Mouse (Mus musculus) bone marrow, adult 2 months (tissue): Measurements from ENCODE around the gene Trir. TPM values are rescaled to one million over a fixed set of nuclear protein-coding genes. Genes with fewer than 3 reads are reported as not detected.

Source experiments
- H3K27ac ChIP-seq: fragments of 200-500 bp; 2 replicates; pipeline ENCODE4 v1.5.1; 2012; ENCODE audit warnings: low read depth, mild to moderate bottlenecking, control low read depth, inconsistent platforms, low read length; ENCODE audit not compliant: control insufficient read depth, poor library complexity, insufficient read depth
- H3K4me1 ChIP-seq: fragments of 200-500 bp; 2 replicates; pipeline ENCODE4 v1.6.1; 2011; ENCODE audit warnings: low read length; ENCODE audit not compliant: control insufficient read depth, insufficient read depth
- H3K4me3 ChIP-seq: fragments of 200-500 bp; replicated peaks from 2 replicates; pipeline ENCODE3; 2011; ENCODE audit warnings: mild to moderate bottlenecking, low read depth, low read length, control low read depth; ENCODE audit not compliant: control insufficient read depth
- CTCF ChIP-seq: fragments of 200-500 bp; IDR thresholded peaks from 2 replicates; pipeline ENCODE4 v1.5.1; 2011; ENCODE audit warnings: low read length, control low read depth; ENCODE audit not compliant: control insufficient read depth, insufficient read depth
- POLR2A ChIP-seq: fragments of 200-500 bp; IDR thresholded peaks from 2 replicates; pipeline ENCODE4 v1.6.1; 2011; ENCODE audit warnings: low read depth, mild to moderate bottlenecking, control low read depth, low read length, borderline replicate concordance; ENCODE audit not compliant: control insufficient read depth
- WGBS: fragments of 180-500 bp; shearing (Covaris S2); methylation state at CpG from one replicate; pipeline ENCODE4 v1.1.7; 2018; 5-methylcytosine and 5-hydroxymethylcytosine counted together
- polyA plus RNA-seq: library from polyadenylated mRNA; stranded (reverse); fragments of >200 nt; gene quantifications from 2 replicates; pipeline ENCODE4 v1.2.4, GENCODE M21; 2011; ENCODE audit warnings: low replicate concordance; ENCODE audit not compliant: missing spikeins, insufficient read depth, insufficient read length

Gene Trir
- polyA plus RNA-seq, 1 experiment, result 300 TPM

- H3K27ac ChIP-seq, result no peak overlapping the region
These were observed 49.4 kb downstream of the Trir start for GRCm38 (mm10) chr8:85076001-85076400.

GRCm38 (mm10) chr8:85076993-85077392 lies 50.4 kb downstream of the Trir start:
- TF ChIP-seq POLR2A (no peak), CTCF (peak; percentile 99)
- Histone ChIP-seq H3K4me3 (no peak overlapping the region), H3K27ac (no peak overlapping the region), H3K4me1 (no peaks in the 10 kb centered on the region; the same call in 1 of the 2 replicates)
- WGBS, result 0% methylated on average over 2 of the region's 2 CpGs

More at GRCm38 (mm10) chr8:85076001-85076400, 49.4 kb downstream of the Trir start:
- WGBS, result 81% methylated on average over 9 of the region's 9 CpGs
- TF ChIP-seq CTCF (peak; percentile 41; the same call in 1 of the 2 replicates), POLR2A (no peak)
- Histone ChIP-seq H3K4me3 (no peak overlapping the region), H3K4me1 (no peaks in the 10 kb centered on the region; the same call in 1 of the 2 replicates)

Other genes starting within 250 kb of the Trir start
- 20.6 and 23.7 TPM in 2 replicates for gene Nfix, start 226.5 kb upstream of the Trir start, polyA plus RNA-seq
- 2.2 and 3.3 TPM in 2 replicates for gene Dand5, start 204.0 kb upstream of the Trir start, polyA plus RNA-seq
- 9.2 and 20.5 TPM in 2 replicates for gene Gadd45gip1, start 195.3 kb upstream of the Trir start, polyA plus RNA-seq
- 169 and 222 TPM in 2 replicates for gene Rad23a, start 186.2 kb upstream of the Trir start, polyA plus RNA-seq
- 342 and 475 TPM in 2 replicates for gene Calr, start 179.9 kb upstream of the Trir start, polyA plus RNA-seq
- gene Farsa, start 169.8 kb upstream of the Trir start, polyA plus RNA-seq, result 36.6 and 59.1 TPM in 2 replicates
- 32.6 and 36.7 TPM in 2 replicates for gene Syce2, start 154.7 kb upstream of the Trir start, polyA plus RNA-seq
- gene Gcdh, start 132.9 kb upstream of the Trir start, polyA plus RNA-seq, result 19.1 and 33.0 TPM in 2 replicates
- gene Klf1, start 124.9 kb upstream of the Trir start, polyA plus RNA-seq, result 142 and 168 TPM in 2 replicates
- gene Dnase2a, start 118.3 kb upstream of the Trir start, polyA plus RNA-seq, result 35.0 and 54.0 TPM in 2 replicates
- gene Mast1, start 89.5 kb upstream of the Trir start, polyA plus RNA-seq, result not detected in 2 replicates
- gene Rtbdn, start 79.8 kb upstream of the Trir start, polyA plus RNA-seq, result not detected in 2 replicates
- not detected in 2 replicates for gene Gm49661, start 57.4 kb upstream of the Trir start, polyA plus RNA-seq
- gene Prdx2, start 57.2 kb upstream of the Trir start, polyA plus RNA-seq, result 1,113 and 1,804 TPM in 2 replicates
- 40.8 and 54.9 TPM in 2 replicates for gene Rnaseh2a, start 57.1 kb upstream of the Trir start, polyA plus RNA-seq
- gene Junb, start 48.1 kb upstream of the Trir start, polyA plus RNA-seq, result 11.1 and 18.4 TPM in 2 replicates
- 3.5 and 7.3 TPM in 2 replicates for gene Hook2, start 36.2 kb upstream of the Trir start, polyA plus RNA-seq
- not detected in 2 replicates for gene Best2, start 12.3 kb upstream of the Trir start, polyA plus RNA-seq
- gene Asna1, start 1.5 kb upstream of the Trir start, polyA plus RNA-seq, result 20.7 and 46.6 TPM in 2 replicates
- gene Tnpo2, start 10.1 kb downstream of the Trir start, polyA plus RNA-seq, result 35.5 and 49.9 TPM in 2 replicates
- 4.1 and 14.3 TPM in 2 replicates for gene Fbxw9, start 33.2 kb downstream of the Trir start, polyA plus RNA-seq
- 4.3 TPM in 1 of 2 replicates, not detected in the other for gene Gm5741, start 41.2 kb downstream of the Trir start, polyA plus RNA-seq
- gene Dhps, start 44.9 kb downstream of the Trir start, polyA plus RNA-seq, result 31.0 and 39.6 TPM in 2 replicates
- 26.9 and 42.0 TPM in 2 replicates for gene Wdr83os, start 53.9 kb downstream of the Trir start, polyA plus RNA-seq
- gene Wdr83, start 54.5 kb downstream of the Trir start, polyA plus RNA-seq, result 57.4 and 100 TPM in 2 replicates
- 19.2 and 64.3 TPM in 2 replicates for gene Man2b1, start 56.4 kb downstream of the Trir start, polyA plus RNA-seq
- not detected in 2 replicates for gene Zfp791, start 96.3 kb downstream of the Trir start, polyA plus RNA-seq
- gene Cks1brt, start 125.1 kb downstream of the Trir start, polyA plus RNA-seq, result not detected in 2 replicates
- not detected in 2 replicates for gene Olfr371, start 199.2 kb downstream of the Trir start, polyA plus RNA-seq